Mouse (Mus musculus) olfactory bulb, adult 2 months (tissue): Measurements from ENCODE around the gene Fam24b. TPM values are rescaled to one million over a fixed set of nuclear protein-coding genes. Genes with fewer than 3 reads are reported as not detected.

Experiments used
- H3K27ac ChIP-seq: fragments of 200-500 bp; 2 replicates; pipeline ENCODE4 v1.5.1; 2012; ENCODE audit warnings: low read depth, low read length; ENCODE audit not compliant: insufficient read depth
- H3K4me1 ChIP-seq: fragments of 200-500 bp; 2 replicates; pipeline ENCODE4 v1.6.1; 2012; ENCODE audit warnings: low read length; ENCODE audit not compliant: control insufficient read depth, insufficient read depth
- H3K4me3 ChIP-seq: fragments of 200-500 bp; 2 replicates; pipeline ENCODE4 v1.5.1; 2012; ENCODE audit warnings: mild to moderate bottlenecking, low read depth, low read length, moderate library complexity; ENCODE audit not compliant: insufficient read depth
- CTCF ChIP-seq: fragments of 200-500 bp; IDR thresholded peaks from 2 replicates; pipeline ENCODE4 v1.5.1; 2012; ENCODE audit warnings: low read depth, mild to moderate bottlenecking, low read length, moderate library complexity; ENCODE audit not compliant: insufficient read depth
- POLR2A ChIP-seq: fragments of 200-500 bp; IDR thresholded peaks from 2 replicates; pipeline ENCODE4 v1.6.1; 2012; ENCODE audit warnings: mild to moderate bottlenecking, low read depth, low read length, moderate library complexity; ENCODE audit not compliant: insufficient read depth
- WGBS: fragments of 180-500 bp; shearing (Covaris S2); methylation state at CpG from one replicate; pipeline ENCODE4 v1.1.7; 2018; 5-methylcytosine and 5-hydroxymethylcytosine counted together
- polyA plus RNA-seq: library from polyadenylated mRNA; stranded (reverse); fragments of >200 nt; gene quantifications from 2 replicates; pipeline ENCODE4 v1.2.4, GENCODE M21; 2012; ENCODE audit warnings: low replicate concordance; ENCODE audit not compliant: missing spikeins, insufficient read depth, insufficient read length

Fam24b gene
- polyA plus RNA-seq, 1 experiment = not detected

- 84% methylated on average over 5 of the region's 5 CpGs for WGBS
- H3K4me1 ChIP-seq = no peaks in the 10 kb centered on the region
- TF ChIP-seq CTCF (no peak), POLR2A (no peak)
- no peak overlapping the region for H3K4me3 ChIP-seq
- H3K27ac ChIP-seq = no peak overlapping the region
Measured at GRCm38 (mm10) chr7:131306733-131307132, 22.6 kb downstream of the Fam24b start.

GRCm38 (mm10) chr7:131303340-131303739, 26.0 kb downstream of the Fam24b start:
- WGBS = 77% methylated on average over 8 of the region's 8 CpGs
- Histone ChIP-seq H3K4me3 (no peak overlapping the region), H3K27ac (no peak overlapping the region), H3K4me1 (no peaks in the 10 kb centered on the region)
- TF ChIP-seq CTCF = no peak
- no peak for TF ChIP-seq POLR2A

GRCm38 (mm10) chr7:131297151-131297550, 32.2 kb downstream of the Fam24b start:
- H3K4me3 ChIP-seq = no peak overlapping the region
- WGBS = 78% methylated on average over 8 of the region's 8 CpGs
- H3K4me1 ChIP-seq = no peaks in the 10 kb centered on the region
- H3K27ac ChIP-seq = no peak overlapping the region
- TF ChIP-seq POLR2A (no peak), CTCF (no peak)

Other genes starting within 250 kb of the Fam24b start
- not detected in 2 replicates for gene 4933402N03Rik, start 183.2 kb downstream of the Fam24b start, polyA plus RNA-seq
- not detected in 2 replicates for gene 5430419D17Rik, start 155.1 kb downstream of the Fam24b start, polyA plus RNA-seq
- not detected in 2 replicates for gene Cuzd1, start 7.2 kb downstream of the Fam24b start, polyA plus RNA-seq
- not detected in 2 replicates for gene Fam24a, start 4.3 kb upstream of the Fam24b start, polyA plus RNA-seq
- not detected in 2 replicates for gene 2310057M21Rik, start 33.2 kb upstream of the Fam24b start, polyA plus RNA-seq
- gene Pstk, start 41.6 kb upstream of the Fam24b start, polyA plus RNA-seq = not detected in 2 replicates
- gene Ikzf5, start 81.0 kb upstream of the Fam24b start, polyA plus RNA-seq = not detected in 2 replicates
- gene Acadsb, start 81.1 kb upstream of the Fam24b start, polyA plus RNA-seq = not detected in 2 replicates
- gene Hmx3, start 213.4 kb upstream of the Fam24b start, polyA plus RNA-seq = not detected in 2 replicates
- gene Hmx2, start 219.3 kb upstream of the Fam24b start, polyA plus RNA-seq = not detected in 2 replicates
- gene Bub3, start 230.7 kb upstream of the Fam24b start, polyA plus RNA-seq = not detected in 2 replicates